Mouse (Mus musculus) MEL (cell line): ENCODE measurements around the gene Gabrg1.

Experiments
- CTCF ChIP-seq, 3 experiments: IDR thresholded peaks in 2 of 3; conservative IDR thresholded peaks in 1 of 3; 2 replicates each; pipeline ENCODE4 v1.5.1; 2011 to 2012; ENCODE audit warnings: low read length in 3 of 3, low read depth in 2 of 3, mild to moderate bottlenecking in 2 of 3, improper control_type of control experiment in 1 of 3, inconsistent platforms in 1 of 3, mixed read lengths in 1 of 3, moderate library complexity in 1 of 3; ENCODE audit not compliant: control insufficient read depth in 1 of 3, insufficient read depth in 1 of 3, poor library complexity in 1 of 3, severe bottlenecking in 1 of 3
- GABPA ChIP-seq: IDR thresholded peaks from 2 replicates; pipeline ENCODE4 v1.6.1; 2012; ENCODE audit warnings: low read depth, mild to moderate bottlenecking, inconsistent platforms, low read length, improper control_type of control experiment, moderate library complexity
- MAFK ChIP-seq: IDR thresholded peaks from 2 replicates; pipeline ENCODE4 v1.6.1; 2011; ENCODE audit warnings: low read depth, mild to moderate bottlenecking, low read length, improper control_type of control experiment, borderline replicate concordance
- MYC ChIP-seq: IDR thresholded peaks from 2 replicates; pipeline ENCODE4 v1.6.1; 2011; ENCODE audit warnings: low read depth, mild to moderate bottlenecking, low read length, improper control_type of control experiment, moderate library complexity
- NELFE ChIP-seq: IDR thresholded peaks from 2 replicates; pipeline ENCODE4 v1.6.1; 2011; ENCODE audit warnings: low read depth, low read length, improper control_type of control experiment
- POLR2A ChIP-seq, 2 experiments: IDR thresholded peaks; 2 replicates each; pipeline ENCODE4 v1.6.1; 2011 to 2012; ENCODE audit warnings: low read length in 2 of 2, mild to moderate bottlenecking in 2 of 2, control low read depth in 1 of 2, improper control_type of control experiment in 1 of 2, low read depth in 1 of 2, moderate library complexity in 1 of 2; ENCODE audit not compliant: control insufficient read depth in 1 of 2, insufficient read depth in 1 of 2, poor library complexity in 1 of 2
- RCOR1 ChIP-seq: IDR thresholded peaks from 2 replicates; pipeline ENCODE4 v1.6.1; 2012; ENCODE audit warnings: low read depth, mild to moderate bottlenecking, inconsistent platforms, low read length, improper control_type of control experiment
- SIN3A ChIP-seq: IDR thresholded peaks from 2 replicates; pipeline ENCODE4 v1.6.1; 2012; ENCODE audit warnings: low read length, improper control_type of control experiment, inconsistent platforms
- UBTF ChIP-seq: IDR thresholded peaks from 2 replicates; pipeline ENCODE4 v1.6.1; 2012; ENCODE audit warnings: low read depth, mild to moderate bottlenecking, inconsistent platforms, low read length, improper control_type of control experiment, moderate library complexity, borderline replicate concordance; ENCODE audit not compliant: insufficient read depth
- ZC3H11A ChIP-seq: IDR thresholded peaks from 2 replicates; pipeline ENCODE4 v1.6.1; 2012; ENCODE audit warnings: low read depth, mild to moderate bottlenecking, inconsistent platforms, low read length, improper control_type of control experiment

DNA sequence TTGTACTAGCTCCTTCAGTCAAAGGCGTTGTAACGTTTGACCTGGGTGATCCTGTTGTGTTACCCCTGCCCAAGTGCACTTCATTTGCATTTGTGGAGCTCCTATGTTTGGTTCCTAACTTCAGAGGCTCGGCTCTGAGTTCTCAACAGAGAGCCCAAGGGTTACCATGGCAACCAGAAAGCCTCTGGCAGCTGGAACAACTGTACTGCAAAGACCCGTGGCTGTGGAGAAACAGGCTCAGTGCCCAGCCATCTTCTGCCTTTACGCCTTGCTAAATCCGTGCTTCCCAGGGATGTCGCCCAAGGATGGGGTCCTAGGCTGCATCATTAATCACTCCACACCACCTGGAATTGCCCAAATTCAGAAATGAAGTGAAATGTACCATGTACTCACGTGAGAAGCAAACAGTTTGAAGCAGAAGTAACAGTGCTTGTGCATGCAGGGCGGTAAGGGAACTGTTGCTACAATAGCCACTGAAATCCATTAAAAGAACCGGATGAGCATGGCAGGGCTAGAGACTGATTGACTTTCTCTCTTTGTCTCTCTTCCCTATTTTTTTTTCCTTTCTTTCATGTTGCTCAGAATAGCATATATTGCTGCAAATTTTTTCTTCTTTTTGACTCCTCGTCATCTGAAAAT lies 798 bp upstream of the Gabrg1 start:
- no peak for TF ChIP-seq CTCF (IDR thresholded peaks at IDR 0.05 in 2 of 3, conservative IDR thresholded peaks at IDR 0.05 in 1 of 3; ENCODE audit: control insufficient read depth in 1 of 3, insufficient read depth in 1 of 3, low read depth in 2 of 3, low read length in 3 of 3, poor library complexity in 1 of 3, severe bottlenecking in 1 of 3)
- no peak for TF ChIP-seq MAFK
- no peak for TF ChIP-seq POLR2A (IDR thresholded peaks at IDR 0.05; ENCODE audit: control insufficient read depth in 1 of 2, insufficient read depth in 1 of 2, low read depth in 1 of 2, low read length in 2 of 2, poor library complexity in 1 of 2)
- no peak for TF ChIP-seq NELFE
- no peak for TF ChIP-seq ZC3H11A
- no peak for TF ChIP-seq MYC
- no peak for TF ChIP-seq UBTF
- TF ChIP-seq GABPA = no peak
- TF ChIP-seq RCOR1 = no peak
- TF ChIP-seq SIN3A = no peak
